Mouse (Mus musculus) forebrain, embryonic 11.5 days (tissue): ENCODE results near the gene Ears2. TPM values are rescaled to one million over a fixed set of nuclear protein-coding genes. Genes with fewer than 3 reads are reported as not detected.

Source experiments
- ATAC-seq: fragments of 200-750 bp; cut with Nextera tagmentation; replicated peaks from 2 replicates; pipeline ENCODE4 v1.8.0; 2017; ENCODE audit warnings: moderate TSS enrichment; ENCODE audit not compliant: low FRiP score
- DNase-seq: peaks from one replicate; pipeline ENCODE4 v3.0.0-alpha.2; 2017; ENCODE audit warnings: low spot score
- H3K27ac ChIP-seq: fragments of 300-500 bp; sonication (generic); 2 replicates; pipeline ENCODE4 v1.5.1; 2014; ENCODE audit warnings: low read depth, low read length
- H3K27me3 ChIP-seq: fragments of 300-500 bp; sonication (generic); 2 replicates; pipeline ENCODE4 v1.6.1; 2014; ENCODE audit warnings: mild to moderate bottlenecking, low read length, mixed read lengths; ENCODE audit not compliant: control insufficient read depth, insufficient read depth
- H3K36me3 ChIP-seq: fragments of 300-500 bp; sonication (generic); 2 replicates; pipeline ENCODE4 v1.6.1; 2014; ENCODE audit warnings: mild to moderate bottlenecking, low read length, moderate library complexity, mixed read lengths; ENCODE audit not compliant: control insufficient read depth, insufficient read depth
- H3K4me1 ChIP-seq: fragments of 300-500 bp; sonication (generic); replicated peaks from 2 replicates; pipeline ENCODE4 v1.6.1; 2014; ENCODE audit warnings: low read length, mixed read lengths; ENCODE audit not compliant: control insufficient read depth, insufficient read depth
- H3K4me2 ChIP-seq: fragments of 300-500 bp; sonication (generic); 2 replicates; pipeline ENCODE4 v1.6.1; 2014; ENCODE audit warnings: low read depth, mild to moderate bottlenecking, low read length, moderate library complexity, mixed read lengths; ENCODE audit not compliant: severe bottlenecking
- H3K4me3 ChIP-seq: fragments of 300-500 bp; sonication (generic); 2 replicates; pipeline ENCODE4 v1.5.1; 2014; ENCODE audit warnings: low read depth, low read length
- H3K9ac ChIP-seq: fragments of 300-500 bp; sonication (generic); 2 replicates; pipeline ENCODE4 v1.6.1; 2014; ENCODE audit warnings: low read length
- H3K9me3 ChIP-seq: fragments of 300-500 bp; sonication (generic); 2 replicates; pipeline ENCODE4 v1.6.1; 2016; ENCODE audit warnings: low read length, mixed read lengths; ENCODE audit not compliant: control insufficient read depth
- WGBS: fragments of 180-500 bp; shearing (Covaris S2); extraction: QIAGEN DNeasy Blood & Tissue Kit; methylation state at CpG from one replicate; pipeline ENCODE4 v1.1.7; 2014; 5-methylcytosine and 5-hydroxymethylcytosine counted together
- polyA plus RNA-seq: library from polyadenylated mRNA; unstranded; fragments of >200 nt; fragmentation: Nextera tagmentation; extraction: Ambion mirVana; gene quantifications from 2 replicates; pipeline ENCODE4 v1.2.1, GENCODE M21; 2014

Ears2 gene
- polyA plus RNA-seq, 1 experiment from 2014 or later = 18.1 TPM

- H3K4me2 ChIP-seq = no peak overlapping the region
- ATAC-seq = no peak
- no peak overlapping the region for H3K27ac ChIP-seq
- WGBS = 98% methylated on average over 4 of the region's 4 CpGs
- H3K4me1 ChIP-seq = peaks cover 3% of the 10 kb centered on the region; the same call in 1 of the 2 replicates
- H3K4me3 ChIP-seq = no peak overlapping the region
- no peaks in the 10 kb centered on the region for H3K27me3 ChIP-seq
- no peaks in the 10 kb centered on the region for H3K9me3 ChIP-seq
- H3K9ac ChIP-seq = no peak overlapping the region
- DNase-seq = no peak
- no peaks in the 10 kb centered on the region; the same call in 1 of the 2 replicates for H3K36me3 ChIP-seq
These were observed 54.7 kb downstream of the Ears2 start for GRCm38 (mm10) chr7:122012370-122012769.

- no peaks in the 10 kb centered on the region for H3K9me3 ChIP-seq
- H3K27ac ChIP-seq = no peak overlapping the region
- H3K27me3 ChIP-seq = no peaks in the 10 kb centered on the region
- H3K4me3 ChIP-seq = no peak overlapping the region
- WGBS = 78% methylated on average over 8 of the region's 8 CpGs
- no peak for DNase-seq
- H3K36me3 ChIP-seq = peaks cover 16% of the 10 kb centered on the region; the same call in 1 of the 2 replicates
- H3K4me2 ChIP-seq = no peak overlapping the region
- no peaks in the 10 kb centered on the region for H3K4me1 ChIP-seq
- no peak overlapping the region for H3K9ac ChIP-seq
- ATAC-seq = no peak
These were observed 66.7 kb downstream of the Ears2 start for GRCm38 (mm10) chr7:122000396-122000795.

GRCm38 (mm10) chr7:121995961-121996360 lies 71.1 kb downstream of the Ears2 start:
- Histone ChIP-seq H3K9ac (no peak overlapping the region), H3K4me2 (no peak overlapping the region), H3K27ac (no peak overlapping the region), H3K4me3 (no peak overlapping the region), H3K27me3 (no peaks in the 10 kb centered on the region), H3K9me3 (no peaks in the 10 kb centered on the region), H3K4me1 (no peaks in the 10 kb centered on the region), H3K36me3 (peaks cover 8% of the 10 kb centered on the region; the same call in 1 of the 2 replicates)
- no peak for ATAC-seq
- WGBS = 90% methylated on average over 5 of the region's 5 CpGs
- DNase-seq = no peak

Other genes with a start within 250 kb of the Ears2 start
- gene Scnn1b, start 202.2 kb downstream of the Ears2 start, polyA plus RNA-seq = 0.07 TPM in 1 of 2 replicates, not detected in the other
- gene Cog7, start 85.6 kb downstream of the Ears2 start, polyA plus RNA-seq = 22.0 and 23.8 TPM in 2 replicates
- gene Gga2, start 46.0 kb downstream of the Ears2 start, polyA plus RNA-seq = 60.1 and 60.6 TPM in 2 replicates
- gene Ubfd1, start 88 bp downstream of the Ears2 start, polyA plus RNA-seq = 89.0 and 90.6 TPM in 2 replicates
- 625 TPM in 2 replicates for gene Ndufab1, start 34.6 kb upstream of the Ears2 start, polyA plus RNA-seq
- gene Palb2, start 65.7 kb upstream of the Ears2 start, polyA plus RNA-seq = 25.3 and 27.0 TPM in 2 replicates
- gene Dctn5, start 65.8 kb upstream of the Ears2 start, polyA plus RNA-seq = 126 and 135 TPM in 2 replicates
- gene Plk1, start 92.2 kb upstream of the Ears2 start, polyA plus RNA-seq = 191 and 197 TPM in 2 replicates
- 0.09 and 0.23 TPM in 2 replicates for gene Ern2, start 118.9 kb upstream of the Ears2 start, polyA plus RNA-seq
- not detected in 2 replicates for gene Chp2, start 152.2 kb upstream of the Ears2 start, polyA plus RNA-seq
- 10.0 and 13.0 TPM in 2 replicates for gene Prkcb, start 221.5 kb upstream of the Ears2 start, polyA plus RNA-seq